Mouse (Mus musculus): ENCODE measurements around the gene Lsm4.

DNA sequence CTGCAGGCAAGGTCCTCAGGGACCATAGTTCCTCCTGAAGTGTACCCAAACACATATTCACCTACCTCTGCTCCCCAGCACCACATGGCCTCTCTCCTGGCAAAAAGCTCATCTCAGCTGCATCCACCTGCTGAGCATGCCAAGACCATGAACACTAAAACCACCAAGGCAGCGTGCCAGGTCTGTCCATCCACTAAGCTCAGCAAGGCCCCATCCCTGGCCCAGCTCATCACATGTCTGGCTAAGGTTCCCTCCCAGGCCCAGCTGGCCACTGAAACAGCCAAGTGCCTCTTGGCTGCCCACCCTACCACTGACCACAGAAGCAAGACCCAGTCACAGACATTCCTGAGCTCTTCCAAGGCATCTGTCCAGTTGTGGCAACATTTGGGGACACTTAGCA, 37.2 kb downstream of the Lsm4 start:
- TF ChIP-seq CTCF (IDR thresholded peaks at IDR 0.05; ENCODE audit: low read depth) (no peak), EP300 (optimal IDR thresholded peaks at IDR 0.05) (no peak)
